Mouse (Mus musculus) spleen, adult 2 months (tissue): ENCODE data around the gene Tnfaip6. TPM values are rescaled to one million over a fixed set of nuclear protein-coding genes. Genes with fewer than 3 reads are reported as not detected.

Experiments
- DNase-seq, 2 experiments: peaks; one replicate each; pipeline versions ENCODE4 v3.0.0 to v3.0.0-alpha.2; 2012 to 2021; ENCODE audit warnings: low spot score in 2 of 2, low read depth in 1 of 2
- H3K27ac ChIP-seq: fragments of 200-500 bp; 2 replicates; pipeline ENCODE4 v1.5.1; 2012; ENCODE audit warnings: low read length, inconsistent platforms; ENCODE audit not compliant: insufficient read depth
- H3K27me3 ChIP-seq: fragments of 200-500 bp; 2 replicates; pipeline ENCODE4 v1.6.1; 2012; ENCODE audit warnings: mild to moderate bottlenecking, moderate library complexity, low read length, inconsistent platforms; ENCODE audit not compliant: control insufficient read depth, insufficient read depth
- H3K36me3 ChIP-seq: fragments of 200-500 bp; 2 replicates; pipeline ENCODE4 v1.6.1; 2012; ENCODE audit warnings: mild to moderate bottlenecking, low read length, inconsistent platforms; ENCODE audit not compliant: control insufficient read depth, insufficient read depth
- H3K4me1 ChIP-seq: fragments of 200-500 bp; 2 replicates; pipeline ENCODE4 v1.6.1; 2011; ENCODE audit warnings: inconsistent platforms; ENCODE audit not compliant: control insufficient read depth, insufficient read depth, insufficient read length
- H3K4me3 ChIP-seq: fragments of 200-500 bp; 2 replicates; pipeline ENCODE4 v1.5.1; 2011; ENCODE audit warnings: mild to moderate bottlenecking, inconsistent platforms; ENCODE audit not compliant: insufficient read depth, insufficient read length; ENCODE audit errors: extremely low read depth
- CTCF ChIP-seq: fragments of 200-500 bp; IDR thresholded peaks from 2 replicates; pipeline ENCODE4 v1.5.1; 2011; ENCODE audit warnings: mild to moderate bottlenecking, inconsistent platforms; ENCODE audit not compliant: insufficient read depth, insufficient read length, insufficient replicate concordance; ENCODE audit errors: extremely low read depth
- POLR2A ChIP-seq: fragments of 200-500 bp; IDR thresholded peaks from 2 replicates; pipeline ENCODE4 v1.6.1; 2011; ENCODE audit warnings: low read depth, low read length, inconsistent platforms
- WGBS: fragments of 180-500 bp; shearing (Covaris S2); methylation state at CpG from one replicate; pipeline ENCODE4 v1.1.7; 2018; 5-methylcytosine and 5-hydroxymethylcytosine counted together
- polyA plus RNA-seq: library from polyadenylated mRNA; depleted of rRNA; stranded (reverse); fragments of >200 nt; gene quantifications from 2 replicates; pipeline ENCODE4 v1.2.3, GENCODE M21; 2012; rRNA removed

The Tnfaip6 gene
- polyA plus RNA-seq, 1 experiment, result 0.07 TPM

GRCm38 (mm10) chr2:52084013-52084412 is 46.2 kb downstream of the Tnfaip6 start:
- no peaks in the 10 kb centered on the region for H3K27me3 ChIP-seq
- H3K4me1 ChIP-seq, result no peaks in the 10 kb centered on the region
- no peak for DNase-seq
- peaks cover 36% of the 10 kb centered on the region for H3K36me3 ChIP-seq
- no peak for TF ChIP-seq CTCF
- TF ChIP-seq POLR2A, result no peak
- H3K27ac ChIP-seq, result no peak overlapping the region
- 92% methylated on average over 3 of the region's 3 CpGs for WGBS
- H3K4me3 ChIP-seq, result no peak overlapping the region

- DNase-seq, result no peak
- Histone ChIP-seq H3K36me3 (peaks cover 34% of the 10 kb centered on the region), H3K27ac (no peak overlapping the region), H3K27me3 (no peaks in the 10 kb centered on the region), H3K4me3 (no peak overlapping the region), H3K4me1 (no peaks in the 10 kb centered on the region)
- TF ChIP-seq POLR2A, result no peak
- no peak for TF ChIP-seq CTCF
- WGBS, result 92% methylated on average over 2 of the region's 2 CpGs
Observed at GRCm38 (mm10) chr2:52084571-52084970, 46.8 kb downstream of the Tnfaip6 start.

Other genes with a start within 250 kb of the Tnfaip6 start
- gene Rbm43, start 102.8 kb upstream of the Tnfaip6 start, polyA plus RNA-seq, result 11.3 and 16.7 TPM in 2 replicates
- 2.7 and 3.7 TPM in 2 replicates for gene Nmi, start 64.5 kb upstream of the Tnfaip6 start, polyA plus RNA-seq
- 0.85 and 0.86 TPM in 2 replicates for gene Rif1, start 34.8 kb downstream of the Tnfaip6 start, polyA plus RNA-seq